Mouse (Mus musculus) MEL-GATA-1-ER (cell line): ENCODE data around the gene Lbx1.

Source experiments
- DNase-seq: peaks from one replicate; pipeline ENCODE4 v3.0.0-alpha.2; 2012; ENCODE audit warnings: low read depth; ENCODE audit errors: extremely low read depth

The Lbx1 gene

DNA sequence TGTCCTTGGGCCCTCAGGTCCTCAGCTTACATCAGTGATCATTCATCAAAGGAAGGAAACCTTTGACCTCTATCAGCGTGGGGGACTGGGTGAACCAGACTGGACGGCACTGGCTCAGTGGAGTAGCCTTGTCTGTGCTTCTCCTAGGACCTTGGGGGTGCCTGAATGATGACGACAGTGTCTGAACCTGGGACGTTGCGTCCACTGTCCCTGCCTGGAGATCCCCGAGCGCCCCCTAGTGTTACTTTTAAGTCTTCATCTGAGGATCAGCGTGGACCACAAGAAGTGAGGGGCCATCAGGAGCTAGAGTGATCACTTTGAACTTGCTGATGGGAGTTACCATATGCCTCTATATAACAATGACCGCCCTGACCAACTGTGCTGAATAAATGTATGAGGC is 19.4 kb downstream of the Lbx1 start:
- peak; percentile 68 for DNase-seq

DNA sequence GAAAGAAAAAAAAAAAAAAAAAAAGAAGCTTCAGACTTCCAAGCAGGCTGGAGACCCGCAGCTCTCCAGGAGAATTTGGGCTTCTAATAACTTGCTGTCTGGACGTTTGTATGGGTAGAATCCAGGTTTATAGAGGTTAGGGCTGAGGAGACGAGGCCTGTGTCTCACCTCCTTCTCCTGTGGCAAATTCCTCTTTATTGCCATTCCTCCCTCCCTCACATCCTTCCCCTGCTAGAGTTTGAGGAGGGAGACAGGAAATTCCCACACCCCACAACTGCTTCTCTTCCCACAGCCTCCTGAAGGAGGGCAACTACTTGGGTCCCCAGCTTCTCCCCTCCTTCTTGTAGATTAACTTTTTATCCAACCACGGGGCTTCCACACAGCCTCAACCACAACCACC is 20.2 kb downstream of the Lbx1 start:
- no peak for DNase-seq

DNA sequence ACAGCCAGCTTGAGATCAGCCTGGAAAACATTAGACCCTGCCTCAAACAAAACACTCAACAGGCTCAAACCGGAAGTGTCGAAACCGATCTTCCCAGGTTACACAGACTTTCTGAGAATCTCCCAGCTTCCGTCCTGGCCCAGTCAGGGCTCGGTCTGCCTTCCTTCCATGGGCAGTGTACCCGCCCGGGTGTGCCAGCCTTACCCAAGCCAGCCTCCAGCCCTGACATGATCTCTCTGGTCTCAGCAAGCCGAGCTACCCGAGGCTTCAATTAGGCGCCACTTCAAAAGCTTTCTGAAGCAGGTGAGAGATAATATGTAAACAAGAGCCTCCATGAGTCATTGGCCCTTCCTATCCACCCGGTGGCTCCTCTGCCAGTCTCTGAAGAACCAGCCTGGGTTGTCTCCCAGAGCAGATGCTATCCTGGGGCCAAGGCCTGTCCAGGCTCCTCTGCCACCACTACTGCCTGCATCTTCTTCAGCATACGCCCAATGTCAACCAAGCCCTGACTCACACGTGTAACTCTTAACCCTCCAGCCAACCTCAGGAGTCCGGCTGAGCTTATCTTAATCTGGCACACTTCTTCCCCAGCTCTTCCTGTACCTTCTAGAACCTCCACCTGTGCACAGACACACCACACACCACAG is 25.7 kb downstream of the Lbx1 start:
- DNase-seq = no peak

DNA sequence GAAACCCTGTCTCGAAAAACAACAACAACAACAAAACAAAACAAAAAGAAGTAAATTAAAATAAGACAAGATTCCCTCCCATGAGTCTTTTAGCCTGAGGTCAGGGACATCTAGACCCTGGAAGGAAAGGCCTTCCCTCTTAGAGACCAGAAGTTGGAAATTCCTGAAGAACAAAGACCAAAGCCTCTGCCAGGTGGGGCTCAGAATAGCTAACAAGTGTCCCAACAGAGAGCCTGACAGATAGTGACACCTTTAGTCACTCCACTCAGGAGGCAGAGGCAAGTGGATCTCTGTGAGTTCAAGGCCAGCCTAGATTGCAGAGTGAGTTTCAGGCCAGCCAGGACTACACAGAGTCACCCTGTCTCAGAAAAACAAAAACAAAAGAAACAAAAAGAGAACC is 26.4 kb downstream of the Lbx1 start:
- no peak for DNase-seq

DNA sequence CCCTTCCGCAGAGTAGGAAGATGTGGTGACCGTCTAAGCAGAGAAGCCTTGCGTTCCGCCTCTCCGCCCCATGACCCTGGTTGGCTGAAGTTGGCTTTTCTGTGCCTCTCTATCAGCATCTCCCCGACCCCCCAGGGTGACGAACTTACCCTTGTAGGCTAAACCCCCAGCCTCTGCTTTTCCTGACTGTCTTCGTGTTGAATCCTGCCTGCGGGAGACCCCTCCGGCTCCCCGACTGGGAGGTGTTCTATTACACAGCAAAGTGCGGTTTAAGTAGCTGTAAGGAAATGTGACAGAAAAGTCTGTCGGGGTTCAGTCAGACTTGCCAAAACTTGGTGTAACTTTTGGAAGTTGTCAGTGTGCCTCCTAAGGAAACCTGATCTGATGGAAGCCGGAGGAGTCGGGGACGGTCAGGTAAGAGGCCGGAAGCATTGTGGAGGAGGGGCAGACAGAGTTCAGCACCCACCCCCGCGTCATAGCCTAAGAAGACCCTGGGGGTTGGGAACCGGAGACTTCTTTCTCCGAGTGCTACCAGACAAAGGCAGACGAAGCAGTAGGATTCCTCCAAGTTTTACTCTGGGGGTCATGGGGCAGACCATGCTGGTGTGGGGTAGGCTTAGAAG is 27.1 kb downstream of the Lbx1 start:
- DNase-seq = no peak

DNA sequence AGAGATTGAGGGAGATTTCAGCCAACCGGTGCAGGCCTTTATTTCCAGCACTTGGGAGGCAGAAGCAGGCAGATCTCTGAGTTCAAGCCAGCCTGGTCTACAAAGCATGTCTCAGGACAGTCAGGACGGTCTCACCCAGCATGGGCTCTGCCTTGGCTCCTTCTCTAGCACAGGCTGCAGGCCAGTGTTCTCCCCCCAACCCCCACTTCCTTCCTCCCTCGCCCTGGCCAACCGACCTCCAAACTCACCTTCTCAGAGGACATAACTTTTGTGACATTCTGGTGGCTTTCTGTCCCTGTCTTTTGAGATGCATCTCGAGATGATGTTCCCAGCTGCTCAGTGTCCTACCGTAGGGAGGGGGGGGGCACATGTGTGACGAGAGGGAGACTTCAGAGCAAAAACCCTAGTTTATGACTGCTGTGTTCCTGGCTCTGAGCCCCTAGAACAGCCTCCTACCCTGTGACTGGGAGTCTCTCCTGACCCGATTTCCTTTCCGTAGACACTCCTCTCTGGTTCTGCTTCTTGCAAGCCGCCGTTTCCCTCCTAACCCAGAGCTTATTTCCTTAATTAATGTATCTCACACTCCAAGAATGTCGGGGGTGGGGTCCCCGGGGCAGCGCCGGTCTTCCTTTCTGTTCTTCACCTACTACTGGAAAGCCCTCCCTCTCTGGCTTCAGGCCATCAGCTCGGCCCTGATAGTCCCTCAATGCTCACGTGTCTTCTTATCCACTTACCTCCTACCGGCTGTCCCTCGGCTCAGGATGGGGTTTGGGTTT is 27.8 kb downstream of the Lbx1 start:
- DNase-seq = peak; percentile 87

DNA sequence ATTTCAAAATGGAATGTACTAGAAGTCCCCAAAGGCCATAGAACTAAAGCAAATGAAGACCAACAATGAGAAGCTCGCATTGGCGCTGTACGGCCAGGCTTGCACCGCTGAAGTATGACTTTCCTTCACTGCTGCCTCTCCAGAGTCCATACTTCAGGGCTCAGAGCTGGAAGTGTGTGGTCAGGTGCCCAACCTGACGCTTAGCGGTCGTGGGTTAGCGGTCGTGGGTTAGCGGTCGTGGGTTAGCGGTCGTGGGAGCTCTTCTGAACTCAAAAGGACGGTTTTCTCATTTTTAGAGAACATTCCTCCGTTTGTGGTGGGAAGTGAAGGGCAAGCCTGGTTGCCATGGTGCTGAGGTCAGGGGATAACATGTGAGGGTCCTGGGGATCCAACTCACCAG is 28.5 kb downstream of the Lbx1 start:
- DNase-seq = no peak

DNA sequence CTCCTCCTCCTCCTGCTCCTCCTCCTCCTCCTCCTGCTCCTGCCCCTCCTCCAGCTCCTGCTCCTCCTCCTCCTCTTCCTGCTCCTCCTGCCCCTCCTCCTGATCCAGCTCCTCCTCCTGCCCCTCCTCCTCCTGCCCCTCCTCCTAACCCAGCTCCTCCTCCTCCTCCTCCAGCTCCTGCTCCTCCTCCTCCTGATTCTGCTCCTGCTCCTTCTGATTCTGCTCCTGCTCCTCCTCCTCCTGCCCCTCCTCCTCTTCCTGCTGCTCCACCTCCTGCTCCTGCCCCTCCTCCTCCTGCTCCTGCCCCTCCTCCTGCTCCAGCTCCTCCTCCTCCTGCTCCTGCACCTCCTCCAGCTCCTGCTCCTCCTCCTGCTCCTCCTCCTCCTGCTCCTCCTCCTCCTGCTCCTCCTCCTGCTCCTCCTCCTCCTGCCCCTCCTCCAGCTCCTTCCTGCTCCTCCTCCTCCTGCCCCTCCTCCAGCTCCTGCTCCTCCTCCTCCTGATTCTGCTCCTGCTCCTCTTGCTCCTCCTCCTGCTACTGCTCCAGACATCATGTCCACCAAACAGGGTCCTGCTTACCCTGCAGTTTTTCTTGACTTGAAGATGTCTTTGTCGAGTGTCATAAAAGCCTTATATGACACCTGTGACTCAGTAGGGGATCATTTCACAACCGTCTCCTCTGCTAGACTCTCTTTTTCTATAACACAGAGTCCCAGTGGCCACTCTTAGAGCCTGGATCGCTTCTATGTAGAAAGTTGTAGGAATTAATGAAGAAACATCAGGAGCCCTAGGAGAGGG is 30.1 kb downstream of the Lbx1 start:
- DNase-seq = no peak

DNA sequence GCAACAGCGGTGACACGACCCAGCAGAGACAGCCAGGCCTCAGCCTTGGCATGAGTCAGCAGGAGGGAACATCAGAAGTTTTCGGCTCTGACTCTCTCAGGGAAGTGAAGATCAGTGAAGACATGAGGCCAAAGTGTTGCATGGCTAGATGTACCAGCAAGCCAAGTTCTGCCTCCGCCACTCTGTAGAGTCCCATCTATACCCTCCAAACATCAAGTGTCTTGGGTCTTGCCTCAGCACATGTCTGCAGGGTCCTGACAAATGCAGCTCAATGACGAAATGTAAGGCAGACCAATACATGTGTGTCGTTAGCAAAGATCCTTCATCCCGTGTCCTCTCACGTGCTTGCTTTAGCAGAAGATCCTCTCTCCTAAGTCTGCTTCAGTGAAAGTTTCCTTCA is 38.6 kb downstream of the Lbx1 start:
- no peak for DNase-seq

DNA sequence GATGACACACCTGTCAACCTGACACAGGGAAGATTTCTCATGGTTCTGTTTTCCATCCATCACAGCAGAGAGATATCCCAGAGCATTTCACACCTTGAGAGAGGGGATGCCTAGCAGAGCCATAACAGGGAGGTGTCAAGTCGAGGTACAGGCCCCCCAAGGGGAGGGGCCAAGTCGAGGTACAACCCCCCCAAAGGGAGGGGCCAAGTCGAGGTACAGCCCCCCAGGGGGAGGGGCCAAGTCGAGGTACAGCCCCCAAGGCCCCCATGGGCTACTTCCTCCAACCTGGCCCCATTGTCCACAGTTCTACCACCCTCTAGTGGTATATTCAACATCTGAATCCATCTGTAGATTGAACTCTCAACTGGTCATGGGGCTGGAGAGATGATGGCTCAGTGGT is 41.0 kb downstream of the Lbx1 start:
- no peak for DNase-seq
